Mouse (Mus musculus) liver, embryonic 12.5 days (tissue): ENCODE data around the gene Gkn1. TPM values are rescaled to one million over a fixed set of nuclear protein-coding genes. Genes with fewer than 3 reads are reported as not detected.

Experiments
- ATAC-seq: fragments of 200-750 bp; cut with Nextera tagmentation; 2 replicates; pipeline ENCODE4 v1.8.0; 2017; ENCODE audit warnings: moderate number of reproducible peaks, mild to moderate bottlenecking, moderate library complexity
- H3K27ac ChIP-seq: fragments of 300-500 bp; sonication (generic); 2 replicates; pipeline ENCODE4 v1.5.1; 2016; ENCODE audit warnings: mild to moderate bottlenecking
- H3K27me3 ChIP-seq: fragments of 300-500 bp; sonication (generic); replicated peaks from 2 replicates; pipeline ENCODE4 v1.6.1; 2016; ENCODE audit warnings: mild to moderate bottlenecking, moderate library complexity
- H3K36me3 ChIP-seq: fragments of 300-500 bp; sonication (generic); 2 replicates; pipeline ENCODE4 v1.6.1; 2016; ENCODE audit warnings: mild to moderate bottlenecking, moderate library complexity
- H3K4me1 ChIP-seq: fragments of 300-500 bp; sonication (generic); 2 replicates; pipeline ENCODE4 v1.6.1; 2016
- H3K4me2 ChIP-seq: fragments of 300-500 bp; sonication (generic); 2 replicates; pipeline ENCODE4 v1.6.1; 2016; ENCODE audit warnings: mild to moderate bottlenecking, moderate library complexity
- H3K4me3 ChIP-seq: fragments of 300-500 bp; sonication (generic); 2 replicates; pipeline ENCODE4 v1.5.1; 2016; ENCODE audit warnings: mild to moderate bottlenecking, moderate library complexity
- H3K9ac ChIP-seq: fragments of 300-500 bp; sonication (generic); 2 replicates; pipeline ENCODE4 v1.6.1; 2016; ENCODE audit warnings: mild to moderate bottlenecking, moderate library complexity
- H3K9me3 ChIP-seq: fragments of 300-500 bp; sonication (generic); replicated peaks from 2 replicates; pipeline ENCODE4 v1.6.1; 2016; ENCODE audit warnings: mild to moderate bottlenecking, moderate library complexity
- WGBS: fragments of 180-500 bp; shearing (Covaris S2); methylation state at CpG from one replicate; pipeline ENCODE4 v1.1.7; 2016; ENCODE audit not compliant: insufficient replicate concordance; 5-methylcytosine and 5-hydroxymethylcytosine counted together
- polyA plus RNA-seq: library from polyadenylated mRNA; unstranded; fragments of >200 nt; fragmentation: Nextera tagmentation; extraction: Ambion mirVana; gene quantifications from 2 replicates; pipeline ENCODE4 v1.2.1, GENCODE M21; 2016

The Gkn1 gene
- polyA plus RNA-seq: not detected in 2 replicates

DNA sequence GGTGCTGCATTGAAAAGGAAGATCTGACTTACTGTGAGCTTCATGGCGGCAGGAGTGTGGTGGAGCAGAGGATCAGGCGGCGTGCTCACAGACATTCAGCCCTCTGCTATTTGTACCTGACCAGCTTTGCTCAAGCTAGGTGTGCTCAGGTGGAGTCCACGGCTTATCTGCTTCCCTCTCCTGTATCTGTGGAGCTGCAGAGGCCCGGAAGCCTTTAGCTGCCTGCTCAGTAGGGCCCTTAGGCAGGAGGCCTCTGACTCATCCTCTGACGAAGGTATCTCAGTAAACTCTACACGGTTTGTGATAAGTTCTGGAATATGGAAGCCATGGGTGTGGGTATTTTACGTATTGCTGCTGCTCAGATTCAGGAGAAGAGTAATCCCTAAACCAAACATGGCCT is at the start of gene Gkn1:
TSS of gene Gkn1 (minus strand) at position 114 of the 400 bp plus-strand sequence.
- Histone ChIP-seq H3K27me3 (0 out of 2 replicates have a peak, but pooled peaks cover 14% of the 10 kb centered on the region), H3K4me1 (no peaks in the 10 kb centered on the region), H3K4me2 (no peak within 1 kb of the TSS), H3K36me3 (no peaks in the 10 kb centered on the region), H3K9ac (no peak within 1 kb of the TSS), H3K4me3 (no peak within 1 kb of the TSS), H3K9me3 (no peaks in the 10 kb centered on the region), H3K27ac (no peak within 1 kb of the TSS)
- WGBS: 78% methylated on average over 8 of the region's 8 CpGs
- no peak for ATAC-seq

DNA sequence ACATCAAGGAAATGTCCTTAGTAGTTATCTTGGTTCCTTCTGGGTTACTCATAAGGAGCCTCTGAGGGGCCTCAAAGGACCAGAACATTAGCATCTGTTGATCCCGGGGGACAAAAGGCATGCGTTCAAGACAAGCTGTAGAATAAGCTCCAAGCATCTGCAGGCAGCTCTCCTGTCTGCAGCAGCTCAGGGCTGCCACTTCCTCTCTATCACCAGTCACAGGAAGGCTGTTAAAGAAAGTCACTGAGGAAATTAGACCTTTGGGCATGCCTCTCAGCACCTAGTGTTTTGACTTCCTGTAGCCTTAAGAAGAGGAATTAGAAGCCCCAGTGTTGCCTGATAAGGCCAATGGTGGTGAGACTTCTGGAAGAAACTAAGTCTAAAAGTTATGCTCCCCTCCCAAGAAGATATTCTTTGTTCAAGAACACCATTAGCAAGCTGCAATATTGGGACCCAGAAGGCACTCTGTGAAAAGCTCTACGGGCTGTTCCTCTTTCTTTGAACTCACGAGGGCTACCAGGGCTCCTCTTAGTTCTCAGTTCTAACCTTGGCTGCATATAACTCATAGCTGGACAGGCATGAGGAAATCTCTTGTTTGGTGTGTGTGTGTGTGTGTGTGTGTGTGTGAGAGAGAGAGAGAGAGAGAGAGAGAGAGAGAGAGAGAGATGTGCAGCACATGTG is 49.3 kb upstream of the Gkn1 start:
- no peaks in the 10 kb centered on the region for H3K27me3 ChIP-seq
- H3K9me3 ChIP-seq: no peaks in the 10 kb centered on the region
- peak overlapping the region; percentile 27; the same call in 1 of the 2 replicates for H3K27ac ChIP-seq
- ATAC-seq: no peak
- 22% methylated on average over 4 of the region's 4 CpGs for WGBS
- no peak overlapping the region for H3K9ac ChIP-seq
- H3K36me3 ChIP-seq: no peaks in the 10 kb centered on the region
- H3K4me1 ChIP-seq: peaks cover 21% of the 10 kb centered on the region
- H3K4me3 ChIP-seq: no peak overlapping the region
- H3K4me2 ChIP-seq: no peak overlapping the region

DNA sequence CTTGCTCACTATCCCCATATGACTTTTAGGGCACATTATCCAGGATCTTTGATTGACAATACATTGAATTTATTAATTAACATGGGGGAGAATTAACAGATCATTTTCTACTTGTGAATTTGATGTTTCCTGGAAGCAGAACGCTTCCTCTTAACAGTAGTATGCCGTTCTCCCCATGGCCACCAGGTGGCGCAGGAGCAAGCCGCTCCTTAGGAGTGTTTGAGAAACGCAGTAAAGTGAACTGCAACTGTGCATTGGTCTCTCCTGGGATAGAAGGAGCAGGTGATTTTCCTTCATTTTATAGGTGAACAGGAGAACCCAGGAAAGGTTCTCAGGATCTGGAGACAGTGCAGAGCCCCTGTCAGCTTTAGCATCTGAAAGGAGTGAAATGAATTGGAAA is 48.4 kb upstream of the Gkn1 start:
- Histone ChIP-seq H3K4me1 (peaks cover 21% of the 10 kb centered on the region), H3K27me3 (no peaks in the 10 kb centered on the region), H3K9ac (no peak overlapping the region), H3K27ac (no peak overlapping the region), H3K4me3 (no peak overlapping the region), H3K4me2 (no peak overlapping the region), H3K36me3 (no peaks in the 10 kb centered on the region), H3K9me3 (no peaks in the 10 kb centered on the region)
- no peak for ATAC-seq
- WGBS: 1% methylated on average over 5 of the region's 5 CpGs

DNA sequence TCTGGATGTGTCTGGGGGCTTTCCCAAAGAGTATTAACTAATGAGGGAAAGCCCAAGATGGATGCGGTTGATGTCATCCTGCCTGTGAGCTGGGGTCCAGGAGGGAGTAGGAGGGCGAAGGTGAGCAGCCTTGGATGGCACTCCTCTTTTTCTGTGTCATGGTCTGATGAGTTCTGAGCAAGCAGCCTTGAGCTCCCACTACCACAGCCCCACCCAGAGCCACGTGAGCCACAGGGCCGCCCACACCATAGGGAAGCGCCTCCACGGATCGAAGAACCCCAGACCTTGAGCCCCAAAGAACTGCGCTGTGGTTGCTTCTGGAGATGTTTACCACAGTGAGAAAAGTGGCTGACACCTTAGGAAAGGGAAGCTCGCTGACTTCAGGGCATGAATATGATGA is 44.0 kb upstream of the Gkn1 start:
- Histone ChIP-seq H3K9me3 (no peaks in the 10 kb centered on the region), H3K27ac (no peak overlapping the region), H3K4me3 (no peak overlapping the region), H3K27me3 (no peaks in the 10 kb centered on the region), H3K4me2 (no peak overlapping the region), H3K36me3 (no peaks in the 10 kb centered on the region), H3K9ac (no peak overlapping the region), H3K4me1 (peaks cover 19% of the 10 kb centered on the region)
- no peak for ATAC-seq
- 69% methylated on average over 9 of the region's 9 CpGs for WGBS

DNA sequence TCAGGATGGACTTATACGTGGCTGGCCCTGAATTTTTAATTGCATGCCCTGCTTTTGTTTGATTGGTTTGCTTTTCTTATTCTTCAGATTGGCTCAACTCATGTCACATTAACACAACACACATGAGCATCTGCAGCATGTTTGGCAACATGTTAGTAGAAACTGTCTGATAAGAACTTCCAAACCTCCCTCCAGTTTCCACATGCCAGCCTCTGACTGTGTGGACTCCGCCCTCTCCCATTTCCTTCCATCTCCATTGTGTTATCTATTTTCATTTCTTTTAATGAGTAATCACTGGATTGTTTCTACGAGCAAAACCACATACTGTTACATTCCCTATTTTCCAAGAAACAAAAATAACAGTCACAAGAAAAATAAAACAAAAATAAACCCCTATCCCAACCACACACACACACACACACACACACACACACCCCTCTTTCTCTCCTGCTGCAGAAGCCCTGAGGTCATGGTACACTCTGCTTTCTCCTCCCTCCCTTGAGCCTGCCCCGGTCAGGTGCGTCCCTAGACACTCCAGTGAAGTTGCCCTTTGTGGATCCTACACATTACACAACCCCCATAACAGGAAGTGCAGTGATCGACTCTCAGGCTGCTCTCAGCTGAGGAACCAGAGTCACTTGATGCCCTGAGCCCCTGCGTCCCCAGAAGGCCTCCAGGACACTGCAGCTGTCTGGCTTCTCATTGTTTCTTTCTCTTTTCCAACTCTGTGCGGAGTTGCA is 42.9 kb upstream of the Gkn1 start:
- H3K9me3 ChIP-seq: no peaks in the 10 kb centered on the region
- H3K9ac ChIP-seq: no peak overlapping the region
- H3K27ac ChIP-seq: no peak overlapping the region
- H3K4me2 ChIP-seq: no peak overlapping the region
- H3K27me3 ChIP-seq: no peaks in the 10 kb centered on the region
- H3K36me3 ChIP-seq: no peaks in the 10 kb centered on the region
- 32% methylated on average over 8 of the region's 8 CpGs for WGBS
- ATAC-seq: peak; percentile 54; the same call in 1 of the 2 replicates
- H3K4me1 ChIP-seq: peaks cover 25% of the 10 kb centered on the region
- no peak overlapping the region for H3K4me3 ChIP-seq

DNA sequence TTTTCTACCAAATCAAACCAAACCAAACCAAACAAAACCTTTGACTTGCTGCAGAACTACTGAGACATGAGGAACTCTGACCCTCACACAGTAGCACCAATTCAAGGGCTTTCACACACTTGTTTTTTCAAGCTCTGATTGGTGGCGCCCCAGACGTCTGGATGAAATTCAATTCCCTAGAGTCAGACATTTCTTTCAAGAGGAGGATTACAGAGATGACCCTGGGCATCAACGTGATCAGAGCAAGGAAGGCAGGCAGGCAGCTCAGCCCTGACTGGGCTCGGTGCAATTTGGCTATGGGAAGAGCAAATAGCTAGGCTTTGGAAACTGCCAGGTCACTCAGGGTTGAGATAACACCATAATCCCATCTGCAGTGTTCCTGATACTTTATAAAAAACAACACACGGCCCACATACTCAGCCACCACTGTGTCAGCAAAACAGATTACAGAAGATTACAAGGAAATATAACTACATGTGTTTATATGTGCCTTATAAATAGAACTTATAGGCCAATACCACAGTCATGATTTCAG is 38.8 kb upstream of the Gkn1 start:
- H3K27me3 ChIP-seq: peaks cover 15% of the 10 kb centered on the region; the same call in 1 of the 2 replicates
- H3K9me3 ChIP-seq: no peaks in the 10 kb centered on the region
- no peak overlapping the region for H3K4me2 ChIP-seq
- peaks cover 27% of the 10 kb centered on the region for H3K4me1 ChIP-seq
- ATAC-seq: peak; percentile 47; the same call in 1 of the 2 replicates
- no peak overlapping the region for H3K27ac ChIP-seq
- H3K4me3 ChIP-seq: no peak overlapping the region
- H3K9ac ChIP-seq: no peak overlapping the region
- WGBS: 26% methylated on average over 5 of the region's 5 CpGs
- H3K36me3 ChIP-seq: no peaks in the 10 kb centered on the region

DNA sequence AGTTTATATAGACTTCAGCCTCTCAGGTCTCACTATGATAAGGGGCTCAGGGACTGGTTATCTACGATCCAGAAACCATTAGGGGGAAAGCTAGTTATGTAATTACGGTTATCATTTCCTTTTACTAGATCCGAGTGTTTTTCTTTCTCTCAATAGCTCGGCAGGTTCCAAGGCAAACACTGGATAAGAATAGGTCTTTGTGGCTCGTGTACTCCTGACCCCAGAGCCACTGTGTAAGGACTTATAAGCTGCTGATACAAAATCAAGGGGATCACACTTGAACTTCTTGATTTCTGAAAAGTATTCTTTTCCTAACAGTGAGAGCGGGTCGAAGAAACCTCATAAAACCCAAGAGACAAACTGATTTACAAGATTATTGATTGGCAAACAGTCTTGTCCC is 38.1 kb upstream of the Gkn1 start, which contains the start of gene Gkn3:
TSS of gene Gkn3 (minus strand) at position 59 of the 400 bp plus-strand sequence.
- Histone ChIP-seq H3K27me3 (peaks cover 22% of the 10 kb centered on the region), H3K4me3 (no peak within 1 kb of the TSS), H3K36me3 (no peaks in the 10 kb centered on the region), H3K4me1 (peaks cover 25% of the 10 kb centered on the region), H3K4me2 (no peak within 1 kb of the TSS), H3K9ac (no peak within 1 kb of the TSS), H3K27ac (no peak within 1 kb of the TSS), H3K9me3 (no peaks in the 10 kb centered on the region)
- WGBS: 46% methylated on average over 7 of the region's 7 CpGs
- ATAC-seq: no peak

DNA sequence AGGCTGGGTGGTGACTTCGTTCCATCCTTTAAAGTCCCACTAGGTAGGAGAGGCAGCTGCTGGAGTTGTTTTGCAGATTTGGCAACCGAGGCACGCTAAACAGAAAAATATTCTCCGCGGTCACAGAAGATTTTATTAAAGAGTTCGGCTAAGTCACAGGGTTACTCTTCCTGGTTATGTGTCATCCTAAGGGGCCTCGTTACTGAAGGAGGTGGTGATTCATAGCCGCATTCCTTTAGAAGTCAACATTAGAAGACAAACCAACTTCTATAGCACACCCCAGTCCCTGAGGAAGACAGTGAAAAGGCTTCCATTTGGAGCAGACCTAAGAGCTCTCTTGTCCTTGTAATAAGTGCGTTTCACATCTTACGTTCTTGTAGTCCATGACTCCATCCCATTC is 35.9 kb upstream of the Gkn1 start:
- no peak overlapping the region for H3K9ac ChIP-seq
- no peak for ATAC-seq
- H3K4me1 ChIP-seq: peaks cover 19% of the 10 kb centered on the region
- H3K27me3 ChIP-seq: peaks cover 44% of the 10 kb centered on the region
- H3K36me3 ChIP-seq: no peaks in the 10 kb centered on the region
- 72% methylated on average over 10 of the region's 10 CpGs for WGBS
- no peak overlapping the region for H3K27ac ChIP-seq
- no peak overlapping the region for H3K4me2 ChIP-seq
- no peak overlapping the region for H3K4me3 ChIP-seq
- no peaks in the 10 kb centered on the region for H3K9me3 ChIP-seq

DNA sequence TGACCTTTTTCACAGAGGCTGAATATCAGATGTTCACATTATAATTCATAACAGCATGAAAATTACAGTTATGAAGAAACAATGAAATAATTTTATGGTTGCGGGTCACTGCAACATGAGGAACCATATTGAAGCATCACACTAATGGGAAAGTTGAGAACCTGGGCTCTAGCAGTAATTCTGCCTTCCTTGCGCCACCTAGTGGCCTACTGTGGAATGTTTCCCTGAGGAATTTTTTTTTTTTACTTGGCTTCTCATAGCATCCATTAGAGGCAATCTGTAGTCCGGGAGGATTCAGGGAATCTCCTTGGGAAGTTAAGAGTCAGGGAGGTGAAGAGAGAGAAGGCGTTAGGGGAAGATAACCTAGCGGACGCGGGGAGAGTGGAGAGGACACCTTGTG is 35.5 kb upstream of the Gkn1 start:
- H3K36me3 ChIP-seq: no peaks in the 10 kb centered on the region
- no peak overlapping the region for H3K4me2 ChIP-seq
- WGBS: 6% methylated on average over 7 of the region's 7 CpGs
- no peaks in the 10 kb centered on the region for H3K9me3 ChIP-seq
- peaks cover 48% of the 10 kb centered on the region for H3K27me3 ChIP-seq
- no peak for ATAC-seq
- H3K4me1 ChIP-seq: peaks cover 19% of the 10 kb centered on the region
- H3K9ac ChIP-seq: no peak overlapping the region
- no peak overlapping the region for H3K27ac ChIP-seq
- H3K4me3 ChIP-seq: no peak overlapping the region

DNA sequence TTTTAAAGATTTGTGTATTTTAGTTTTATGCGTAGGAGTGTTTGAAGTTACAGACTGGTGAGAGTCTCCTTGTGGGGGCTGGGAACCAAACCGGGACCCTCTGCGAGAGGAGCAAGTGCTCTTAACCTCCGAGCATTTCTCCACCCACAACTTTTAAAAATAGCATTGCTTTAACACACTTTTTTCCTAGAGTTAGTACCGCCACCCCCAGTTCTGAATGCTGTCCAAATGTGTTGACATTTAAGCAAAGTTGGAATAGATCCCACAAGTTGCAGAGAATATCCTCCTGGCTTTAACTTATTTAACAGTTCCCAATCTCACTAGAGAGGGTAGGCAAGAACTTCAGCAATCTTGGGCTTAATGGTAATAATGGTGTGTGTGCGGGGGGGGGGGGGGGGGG is 34.0 kb upstream of the Gkn1 start:
- H3K27me3 ChIP-seq: peaks cover 61% of the 10 kb centered on the region
- no peaks in the 10 kb centered on the region for H3K9me3 ChIP-seq
- H3K4me2 ChIP-seq: no peak overlapping the region
- no peak overlapping the region for H3K4me3 ChIP-seq
- H3K4me1 ChIP-seq: peaks cover 13% of the 10 kb centered on the region
- H3K27ac ChIP-seq: no peak overlapping the region
- no peaks in the 10 kb centered on the region for H3K36me3 ChIP-seq
- 43% methylated on average over 5 of the region's 6 CpGs for whole genome bisulfite sequencing
- ATAC-seq: no peak
- no peak overlapping the region for H3K9ac ChIP-seq

DNA sequence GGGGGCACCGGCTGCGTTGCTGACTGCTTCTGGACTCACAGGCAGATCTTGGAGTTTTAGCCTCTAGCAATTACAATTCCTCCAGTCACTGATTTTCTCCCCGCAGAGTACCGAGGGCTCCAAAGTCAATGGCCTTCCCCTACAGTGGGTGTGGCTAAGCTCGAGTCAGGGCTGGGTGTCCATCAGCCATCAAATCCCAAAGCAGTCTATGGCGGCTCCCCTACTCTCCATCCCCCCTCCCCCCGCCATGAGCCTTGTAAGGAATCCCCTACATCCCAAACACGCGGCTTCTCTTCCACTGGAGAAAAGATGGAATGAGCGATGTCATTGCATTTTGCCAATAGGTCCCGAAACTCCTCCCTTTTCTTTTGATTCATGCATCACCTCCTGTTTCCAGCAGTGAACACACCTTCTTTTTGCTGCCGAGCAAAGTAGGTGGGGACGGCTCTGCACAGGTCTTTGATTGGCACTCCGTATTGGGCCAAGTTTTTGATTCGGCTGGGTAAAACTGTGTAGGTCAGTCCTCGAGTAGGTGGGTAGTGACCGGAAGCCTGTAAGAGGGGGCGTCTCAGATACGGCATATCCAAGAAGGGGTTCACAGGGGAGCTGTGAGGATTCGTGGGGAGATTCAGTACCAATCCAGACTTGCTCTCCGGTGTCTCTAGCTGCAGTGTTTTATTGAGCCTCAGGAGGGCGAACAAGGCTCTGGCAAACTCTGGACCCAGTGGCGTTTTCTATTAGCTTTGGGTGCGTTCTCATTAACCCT is 33.4 kb upstream of the Gkn1 start:
- Histone ChIP-seq H3K9ac (no peak overlapping the region), H3K27me3 (peaks cover 61% of the 10 kb centered on the region), H3K4me3 (no peak overlapping the region; the same call in 1 of the 2 replicates), H3K9me3 (no peaks in the 10 kb centered on the region), H3K36me3 (no peaks in the 10 kb centered on the region), H3K27ac (no peak overlapping the region), H3K4me1 (peaks cover 7% of the 10 kb centered on the region; the same call in 1 of the 2 replicates), H3K4me2 (peak overlapping the region; percentile 41)
- no peak for ATAC-seq
- 12% methylated on average over 24 of the region's 24 CpGs for WGBS
